Mouse (Mus musculus) midbrain, embryonic 10.5 days (tissue): ENCODE data around the gene Zfp638. TPM values are rescaled to one million over a fixed set of nuclear protein-coding genes. Genes with fewer than 3 reads are reported as not detected.
"Not testable (repeated sequence)": the region's sequence is repeated elsewhere in the genome, so short reads cannot be mapped to it uniquely, and the experiment has no call there.

Experiments used
- DNase-seq: peaks from one replicate; pipeline ENCODE4 v3.0.0-alpha.2; 2017; ENCODE audit warnings: low spot score
- H3K27ac ChIP-seq: fragments of 300-500 bp; sonication (generic); replicated peaks from 2 replicates; pipeline ENCODE4 v1.5.1; 2016; ENCODE audit warnings: mild to moderate bottlenecking
- H3K27me3 ChIP-seq: fragments of 300-500 bp; sonication (generic); 2 replicates; pipeline ENCODE4 v1.6.1; 2016; ENCODE audit warnings: low read depth, mild to moderate bottlenecking; ENCODE audit not compliant: poor library complexity, severe bottlenecking
- H3K36me3 ChIP-seq: fragments of 300-500 bp; sonication (generic); 2 replicates; pipeline ENCODE4 v1.6.1; 2016; ENCODE audit warnings: mild to moderate bottlenecking, moderate library complexity
- H3K4me1 ChIP-seq: fragments of 300-500 bp; sonication (generic); 2 replicates; pipeline ENCODE4 v1.6.1; 2016
- H3K4me3 ChIP-seq: fragments of 300-500 bp; sonication (generic); 2 replicates; pipeline ENCODE4 v1.5.1; 2016; ENCODE audit warnings: mild to moderate bottlenecking, moderate library complexity
- H3K9me3 ChIP-seq: fragments of 300-500 bp; sonication (generic); replicated peaks from 2 replicates; pipeline ENCODE4 v1.6.1; 2016; ENCODE audit warnings: mild to moderate bottlenecking
- WGBS: fragments of 180-500 bp; shearing (Covaris S2); methylation state at CpG from one replicate; pipeline ENCODE4 v1.1.7; 2016; 5-methylcytosine and 5-hydroxymethylcytosine counted together
- polyA plus RNA-seq: library from polyadenylated mRNA; unstranded; fragments of >200 nt; fragmentation: Nextera tagmentation; extraction: Ambion mirVana; gene quantifications from 2 replicates; pipeline ENCODE4 v1.2.1, GENCODE M21; 2016

Zfp638 gene
- polyA plus RNA-seq, 1 experiment from 2014 or later = 67.2 TPM

DNA sequence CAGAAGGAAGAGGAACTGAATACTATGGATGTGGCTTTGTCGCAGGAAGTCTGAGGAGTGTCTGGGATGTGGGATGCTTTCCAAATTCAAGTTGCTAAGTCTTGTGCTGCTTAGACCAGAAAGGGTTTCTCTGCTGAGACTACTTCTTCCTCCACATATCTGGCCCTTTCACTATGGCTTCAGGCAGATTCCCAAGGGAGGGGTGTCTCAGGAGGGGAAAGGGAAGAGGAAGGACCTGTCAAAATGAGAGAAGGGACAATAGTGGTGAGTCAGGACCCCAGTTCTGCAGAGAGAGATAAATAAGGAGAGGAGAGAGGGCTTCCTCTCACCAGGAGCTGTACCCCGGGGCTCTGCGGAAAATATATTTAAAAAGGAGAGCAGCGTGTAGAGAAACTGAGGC lies 153.1 kb downstream of the Zfp638 start:
- DNase-seq = no peak
- Histone ChIP-seq H3K4me1 (peaks cover 13% of the 10 kb centered on the region), H3K27me3 (peaks cover 40% of the 10 kb centered on the region), H3K4me3 (no peak overlapping the region), H3K27ac (no peak overlapping the region), H3K36me3 (no peaks in the 10 kb centered on the region), H3K9me3 (peaks cover 4% of the 10 kb centered on the region; the same call in 1 of the 2 replicates)
- 86% methylated on average over 4 of the region's 4 CpGs for WGBS

DNA sequence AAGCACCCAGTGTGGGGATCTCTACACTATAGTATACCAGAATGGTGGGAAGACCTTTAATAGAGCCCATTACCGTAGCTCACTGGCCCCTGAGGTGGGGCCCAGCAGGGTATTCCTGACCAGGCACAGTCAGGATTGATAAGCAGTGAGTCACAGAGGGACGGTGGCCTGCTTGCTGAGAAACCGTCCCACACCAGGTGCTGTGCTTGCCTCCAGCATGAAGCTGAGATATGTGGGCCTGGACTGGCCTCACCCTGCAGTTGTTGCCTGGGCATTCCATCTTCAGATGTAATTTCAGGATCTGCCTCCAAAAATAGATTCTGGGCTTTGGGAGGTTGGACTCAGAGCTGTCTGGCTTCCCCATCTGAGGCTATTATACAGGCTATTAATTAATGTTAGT lies 155.1 kb downstream of the Zfp638 start:
- 70% methylated on average over 3 of the region's 3 CpGs for WGBS
- H3K27ac ChIP-seq = no peak overlapping the region
- H3K9me3 ChIP-seq = peaks cover 4% of the 10 kb centered on the region; the same call in 1 of the 2 replicates
- DNase-seq = no peak
- no peaks in the 10 kb centered on the region for H3K36me3 ChIP-seq
- peaks cover 40% of the 10 kb centered on the region for H3K27me3 ChIP-seq
- peaks cover 13% of the 10 kb centered on the region for H3K4me1 ChIP-seq
- H3K4me3 ChIP-seq = no peak overlapping the region

GRCm38 (mm10) chr6:84025636-84026035 lies 158.7 kb downstream of the Zfp638 start:
- Histone ChIP-seq H3K9me3 (peaks cover 4% of the 10 kb centered on the region; the same call in 1 of the 2 replicates), H3K36me3 (no peaks in the 10 kb centered on the region), H3K4me3 (no peak overlapping the region), H3K27ac (no peak overlapping the region), H3K27me3 (peaks cover 7% of the 10 kb centered on the region; the same call in 1 of the 2 replicates), H3K4me1 (no peaks in the 10 kb centered on the region)
- no peak for DNase-seq
- 81% methylated on average over 3 of the region's 3 CpGs for WGBS

- no peaks in the 10 kb centered on the region for H3K36me3 ChIP-seq
These were observed 161.9 kb downstream of the Zfp638 start for GRCm38 (mm10) chr6:84028791-84029190.

DNA sequence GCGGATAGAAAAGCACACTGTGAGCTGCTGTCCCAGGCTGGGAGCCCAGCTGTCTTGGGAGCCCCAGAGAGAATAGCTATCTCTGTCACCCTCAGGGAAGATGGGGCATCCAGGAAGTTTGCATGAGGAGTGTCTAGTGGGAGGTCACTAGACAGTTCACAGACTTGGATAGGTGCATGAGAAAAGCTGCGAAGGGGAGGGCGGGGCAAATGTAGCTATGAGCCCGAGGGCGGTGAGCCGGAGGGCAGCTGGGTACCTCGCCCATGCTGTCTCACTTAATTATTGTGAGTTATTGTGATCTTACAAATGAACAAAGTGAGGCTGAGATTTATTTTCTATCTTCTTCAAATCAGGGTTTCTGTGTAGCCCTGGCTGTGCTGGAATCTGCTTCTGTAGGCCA lies 162.9 kb downstream of the Zfp638 start:
- WGBS = 95% methylated on average over 7 of the region's 7 CpGs
- Histone ChIP-seq H3K27ac (no peak overlapping the region), H3K9me3 (no peaks in the 10 kb centered on the region), H3K36me3 (no peaks in the 10 kb centered on the region), H3K27me3 (no peaks in the 10 kb centered on the region), H3K4me1 (no peaks in the 10 kb centered on the region), H3K4me3 (no peak overlapping the region)
- DNase-seq = no peak

More at GRCm38 (mm10) chr6:84028791-84029190, 161.9 kb downstream of the Zfp638 start:
- no peak for DNase-seq
- no peak overlapping the region for H3K27ac ChIP-seq
- H3K27me3 ChIP-seq = no peaks in the 10 kb centered on the region
- peaks cover 2% of the 10 kb centered on the region; the same call in 1 of the 2 replicates for H3K9me3 ChIP-seq
- H3K4me1 ChIP-seq = no peaks in the 10 kb centered on the region
- no peak overlapping the region for H3K4me3 ChIP-seq

- not testable (repeated sequence) for DNase-seq, H3K36me3 ChIP-seq, H3K4me1 ChIP-seq, H3K27ac ChIP-seq, H3K9me3 ChIP-seq, H3K4me3 ChIP-seq, H3K27me3 ChIP-seq
- 87% methylated on average over 5 of the region's 5 CpGs for WGBS
These were observed 165.6 kb downstream of the Zfp638 start for GRCm38 (mm10) chr6:84032516-84032915.

Other genes with a start within 250 kb of the Zfp638 start
- 0.15 TPM in 1 of 2 replicates, not detected in the other for gene Clec4f, start 210.9 kb upstream of the Zfp638 start, polyA plus RNA-seq
- gene Cd207, start 189.3 kb upstream of the Zfp638 start, polyA plus RNA-seq = not detected in 2 replicates
- 0.60 and 1.9 TPM in 2 replicates for gene Vax2, start 155.8 kb upstream of the Zfp638 start, polyA plus RNA-seq
- not detected in 2 replicates for gene Atp6v1b1, start 124.1 kb upstream of the Zfp638 start, polyA plus RNA-seq
- 0.24 TPM in 1 of 2 replicates, not detected in the other for gene Ankrd53, start 104.5 kb upstream of the Zfp638 start, polyA plus RNA-seq
- 81.6 and 81.7 TPM in 2 replicates for gene Tex261, start 91.3 kb upstream of the Zfp638 start, polyA plus RNA-seq
- gene Nagk, start 72.1 kb upstream of the Zfp638 start, polyA plus RNA-seq = 26.1 and 35.2 TPM in 2 replicates
- 18.6 and 20.5 TPM in 2 replicates for gene Paip2b, start 35.4 kb upstream of the Zfp638 start, polyA plus RNA-seq
- gene Dysf, start 141.5 kb downstream of the Zfp638 start, polyA plus RNA-seq = 2.4 and 3.3 TPM in 2 replicates